Mouse (Mus musculus): Measurements from ENCODE around the gene Ssu2. TPM values are rescaled to one million over a fixed set of nuclear protein-coding genes. Genes with fewer than 3 reads are reported as not detected.

Ssu2 gene
- polyA plus RNA-seq, 1 experiment from 2014 or later, result 4.5 TPM

DNA sequence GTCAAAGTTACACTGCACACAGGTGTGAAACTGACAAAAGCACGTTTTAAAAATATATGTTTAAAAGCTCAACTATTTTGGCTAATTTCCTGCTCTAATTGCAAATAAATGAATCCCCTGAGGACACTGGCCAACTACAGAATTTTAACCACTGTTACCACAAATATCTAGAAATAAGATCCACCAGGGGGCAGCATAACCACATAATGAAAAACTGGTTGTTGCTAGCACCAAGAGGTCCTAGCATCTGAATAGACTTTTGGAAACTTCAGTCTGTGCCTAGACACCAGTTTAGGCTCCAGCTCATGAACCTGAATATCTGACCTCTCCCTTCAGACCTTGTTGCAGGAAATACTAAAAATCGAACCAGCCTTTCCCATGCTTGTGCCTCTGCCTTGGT lies 23.2 kb downstream of the Ssu2 start:
- WGBS, result 46% methylated on average over 2 of the region's 2 CpGs
- Histone ChIP-seq H3K36me3 (ENCODE audit: control insufficient read depth, insufficient read depth, low read length) (no peaks in the 10 kb centered on the region), H3K4me1 (ENCODE audit: control insufficient read depth, insufficient read depth, low read length) (no peaks in the 10 kb centered on the region), H3K27ac (ENCODE audit: low read length) (no peak overlapping the region), H3K9ac (replicated peaks; ENCODE audit: low read depth, low read length) (no peak overlapping the region), H3K27me3 (ENCODE audit: control insufficient read depth, insufficient read depth, low read length) (no peaks in the 10 kb centered on the region), H3K4me2 (replicated peaks; ENCODE audit: low read depth, low read length) (no peak overlapping the region), H3K4me3 (ENCODE audit: low read depth, low read length) (no peak overlapping the region), H3K9me3 (ENCODE audit: control insufficient read depth, low read depth, low read length) (no peaks in the 10 kb centered on the region)
- no peak for ATAC-seq (ENCODE audit: insufficient number of reproducible peaks, insufficient read depth, low FRiP score, low read depth)

DNA sequence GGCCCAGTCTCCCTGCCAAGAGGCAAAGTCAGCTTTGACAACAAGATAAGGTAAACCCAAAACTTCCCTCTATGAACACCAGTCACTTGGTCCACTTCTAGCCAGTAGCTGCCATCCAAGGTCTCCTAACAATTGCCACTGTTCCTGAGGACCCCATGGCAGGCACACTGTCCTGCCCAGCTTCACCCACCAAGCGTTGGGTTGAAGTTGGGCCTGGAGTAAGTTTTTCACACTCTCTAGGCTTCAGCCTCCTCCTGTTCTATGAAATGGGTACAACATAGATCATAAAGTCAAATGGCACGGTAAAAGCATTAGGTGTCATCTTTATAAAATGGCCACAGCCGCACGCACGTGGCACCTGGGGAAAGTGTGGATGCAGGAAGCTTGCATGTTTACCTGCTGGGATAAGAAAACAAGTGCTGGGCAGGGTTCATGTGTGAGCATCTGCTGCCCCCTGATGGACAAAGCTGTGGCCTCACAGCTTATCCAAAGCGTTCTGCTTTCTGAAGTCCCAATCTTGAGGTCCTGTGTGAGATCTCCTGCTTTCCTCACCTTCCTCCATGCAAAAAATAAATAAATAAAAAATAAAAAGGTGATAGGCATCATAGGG lies 25.4 kb downstream of the Ssu2 start:
- Histone ChIP-seq H3K9ac (replicated peaks; ENCODE audit: low read depth, low read length) (no peak overlapping the region), H3K27me3 (ENCODE audit: control insufficient read depth, insufficient read depth, low read length) (no peaks in the 10 kb centered on the region), H3K9me3 (ENCODE audit: control insufficient read depth, low read depth, low read length) (no peaks in the 10 kb centered on the region), H3K4me1 (ENCODE audit: control insufficient read depth, insufficient read depth, low read length) (no peaks in the 10 kb centered on the region), H3K27ac (ENCODE audit: low read length) (no peak overlapping the region), H3K4me3 (ENCODE audit: low read depth, low read length) (no peak overlapping the region), H3K36me3 (ENCODE audit: control insufficient read depth, insufficient read depth, low read length) (no peaks in the 10 kb centered on the region), H3K4me2 (replicated peaks; ENCODE audit: low read depth, low read length) (no peak overlapping the region)
- ATAC-seq (ENCODE audit: insufficient number of reproducible peaks, insufficient read depth, low FRiP score, low read depth), result peak; percentile 49; the same call in 1 of the 2 replicates
- WGBS, result 31% methylated on average over 6 of the region's 6 CpGs

DNA sequence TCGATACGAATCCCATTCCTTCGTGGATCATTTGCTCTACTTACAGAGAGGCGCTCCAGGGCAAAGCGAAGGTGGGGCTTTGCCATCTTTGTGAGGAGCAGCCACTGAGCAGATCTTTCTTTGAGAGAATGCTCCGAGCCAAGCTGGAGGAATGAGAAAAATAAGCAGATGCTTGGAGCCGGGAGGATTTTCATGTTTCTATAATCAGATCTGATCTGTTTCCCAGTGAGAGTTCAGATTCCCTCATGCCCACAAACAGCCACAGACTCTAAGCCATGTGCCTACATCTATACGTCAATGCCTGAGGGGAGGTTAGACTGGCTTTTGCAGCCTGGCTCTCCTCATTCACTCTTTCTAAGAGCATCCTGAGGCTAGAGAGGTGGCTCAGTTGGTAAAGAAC lies 27.1 kb downstream of the Ssu2 start:
- Histone ChIP-seq H3K4me1 (ENCODE audit: control insufficient read depth, insufficient read depth, low read length) (no peaks in the 10 kb centered on the region), H3K4me3 (ENCODE audit: low read depth, low read length) (no peak overlapping the region), H3K27me3 (ENCODE audit: control insufficient read depth, insufficient read depth, low read length) (no peaks in the 10 kb centered on the region), H3K9ac (replicated peaks; ENCODE audit: low read depth, low read length) (no peak overlapping the region), H3K27ac (ENCODE audit: low read length) (no peak overlapping the region), H3K36me3 (ENCODE audit: control insufficient read depth, insufficient read depth, low read length) (no peaks in the 10 kb centered on the region), H3K4me2 (replicated peaks; ENCODE audit: low read depth, low read length) (no peak overlapping the region), H3K9me3 (ENCODE audit: control insufficient read depth, low read depth, low read length) (no peaks in the 10 kb centered on the region)
- no peak for ATAC-seq (ENCODE audit: insufficient number of reproducible peaks, insufficient read depth, low FRiP score, low read depth)
- WGBS, result 80% methylated on average over 8 of the region's 8 CpGs

DNA sequence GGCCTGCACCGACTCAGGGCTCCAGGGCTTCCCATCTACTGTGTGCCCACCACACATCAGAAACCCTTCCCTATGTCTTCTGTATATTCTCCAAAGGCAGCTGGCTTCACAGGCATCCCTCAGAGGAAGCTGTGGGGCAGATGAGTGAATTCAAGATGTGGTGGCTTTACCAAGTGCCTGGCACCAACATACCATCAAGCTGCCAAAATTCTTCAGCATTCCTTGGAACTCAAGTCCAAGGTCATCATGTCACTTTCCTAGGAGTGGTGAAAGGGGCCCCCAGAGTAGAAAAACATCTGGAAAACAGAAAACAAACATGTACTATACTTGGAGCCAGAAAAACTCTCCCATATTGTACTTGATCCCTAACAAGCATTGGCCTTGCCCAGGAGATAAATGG lies 28.5 kb downstream of the Ssu2 start:
- no peak overlapping the region for H3K4me2 ChIP-seq (replicated peaks; ENCODE audit: low read depth, low read length)
- H3K9ac ChIP-seq (replicated peaks; ENCODE audit: low read depth, low read length), result no peak overlapping the region
- no peak overlapping the region for H3K4me3 ChIP-seq (ENCODE audit: low read depth, low read length)
- no peaks in the 10 kb centered on the region for H3K36me3 ChIP-seq (ENCODE audit: control insufficient read depth, insufficient read depth, low read length)
- no peaks in the 10 kb centered on the region for H3K9me3 ChIP-seq (ENCODE audit: control insufficient read depth, low read depth, low read length)
- H3K27ac ChIP-seq (ENCODE audit: low read length), result no peak overlapping the region
- ATAC-seq (ENCODE audit: insufficient number of reproducible peaks, insufficient read depth, low FRiP score, low read depth), result no peak
- H3K4me1 ChIP-seq (ENCODE audit: control insufficient read depth, insufficient read depth, low read length), result no peaks in the 10 kb centered on the region
- H3K27me3 ChIP-seq (ENCODE audit: control insufficient read depth, insufficient read depth, low read length), result no peaks in the 10 kb centered on the region
- 89% methylated on average over 1 of the region's 1 CpGs for WGBS

DNA sequence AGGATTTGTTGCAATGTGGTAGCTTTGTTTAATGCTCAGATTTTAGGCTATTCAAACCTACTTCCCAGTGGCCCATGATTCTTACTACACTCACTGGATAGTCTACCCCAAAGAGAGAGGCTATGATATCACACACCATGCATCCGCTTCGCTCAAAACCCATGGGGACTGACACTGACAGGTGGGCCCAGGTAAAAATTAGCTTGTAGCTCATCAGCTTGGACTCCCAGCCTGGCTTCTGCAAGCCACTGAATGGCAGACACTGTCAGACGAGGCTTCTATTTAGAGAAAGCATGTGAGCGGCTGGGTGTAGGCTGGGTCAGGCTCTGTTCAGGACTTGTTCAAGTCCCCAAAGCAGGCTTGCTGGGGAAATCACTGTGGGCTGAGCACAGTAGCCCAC lies 37.4 kb downstream of the Ssu2 start:
- no peaks in the 10 kb centered on the region for H3K4me1 ChIP-seq (ENCODE audit: control insufficient read depth, insufficient read depth, low read length)
- no peaks in the 10 kb centered on the region for H3K9me3 ChIP-seq (ENCODE audit: control insufficient read depth, low read depth, low read length)
- H3K36me3 ChIP-seq (ENCODE audit: control insufficient read depth, insufficient read depth, low read length), result no peaks in the 10 kb centered on the region
- ATAC-seq (ENCODE audit: insufficient number of reproducible peaks, insufficient read depth, low FRiP score, low read depth), result no peak
- no peaks in the 10 kb centered on the region for H3K27me3 ChIP-seq (ENCODE audit: control insufficient read depth, insufficient read depth, low read length)
- no peak overlapping the region for H3K4me3 ChIP-seq (ENCODE audit: low read depth, low read length)
- WGBS, result 89% methylated on average over 4 of the region's 4 CpGs
- H3K9ac ChIP-seq (replicated peaks; ENCODE audit: low read depth, low read length), result no peak overlapping the region
- no peak overlapping the region for H3K27ac ChIP-seq (ENCODE audit: low read length)
- H3K4me2 ChIP-seq (replicated peaks; ENCODE audit: low read depth, low read length), result no peak overlapping the region

DNA sequence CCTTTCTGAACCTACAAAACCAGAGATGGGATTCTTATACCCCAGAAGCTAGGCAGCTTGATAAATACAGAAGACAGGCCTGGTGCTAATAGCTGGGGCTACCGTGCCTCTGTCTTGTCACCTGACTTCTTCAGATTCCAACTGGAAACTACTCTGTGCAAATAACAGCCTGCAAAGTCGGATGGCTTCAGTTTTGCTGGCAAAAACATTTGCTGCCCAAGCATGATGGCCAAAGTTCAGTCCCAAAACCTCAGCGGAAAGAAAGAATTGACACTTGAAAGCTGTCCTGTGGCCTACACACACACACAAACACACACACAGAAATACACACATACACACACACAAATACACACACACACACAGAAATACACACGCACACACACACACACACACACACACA lies 48.8 kb downstream of the Ssu2 start:
- Histone ChIP-seq H3K4me3 (ENCODE audit: low read depth, low read length) (no peak overlapping the region), H3K36me3 (ENCODE audit: control insufficient read depth, insufficient read depth, low read length) (no peaks in the 10 kb centered on the region), H3K27ac (ENCODE audit: low read length) (no peak overlapping the region), H3K4me1 (ENCODE audit: control insufficient read depth, insufficient read depth, low read length) (no peaks in the 10 kb centered on the region), H3K27me3 (ENCODE audit: control insufficient read depth, insufficient read depth, low read length) (no peaks in the 10 kb centered on the region), H3K9ac (replicated peaks; ENCODE audit: low read depth, low read length) (no peak overlapping the region), H3K9me3 (ENCODE audit: control insufficient read depth, low read depth, low read length) (no peaks in the 10 kb centered on the region), H3K4me2 (replicated peaks; ENCODE audit: low read depth, low read length) (no peak overlapping the region)
- 78% methylated on average over 4 of the region's 4 CpGs for WGBS
- no peak for ATAC-seq (ENCODE audit: insufficient number of reproducible peaks, insufficient read depth, low FRiP score, low read depth)

DNA sequence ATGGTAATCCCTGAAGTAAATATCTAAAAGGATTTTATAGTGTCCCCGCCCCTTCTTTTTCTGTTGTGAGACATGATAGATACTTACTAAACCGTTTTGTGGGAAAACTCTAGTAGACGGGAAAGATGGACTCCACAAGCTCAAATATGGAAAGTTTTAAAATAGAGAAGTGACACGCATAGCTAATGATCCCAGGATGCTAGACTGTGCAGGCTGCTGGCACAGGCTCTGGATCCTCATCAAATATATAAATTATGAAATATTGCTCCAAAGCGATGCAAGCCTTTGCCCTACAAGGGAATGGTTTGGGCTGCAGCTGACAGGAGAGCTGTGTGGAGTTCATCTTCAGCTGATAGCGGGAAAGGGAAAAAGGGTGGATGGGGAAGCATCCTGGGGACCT lies 50.2 kb downstream of the Ssu2 start:
- no peak overlapping the region for H3K4me2 ChIP-seq (replicated peaks; ENCODE audit: low read depth, low read length)
- no peak overlapping the region for H3K27ac ChIP-seq (ENCODE audit: low read length)
- no peaks in the 10 kb centered on the region for H3K9me3 ChIP-seq (ENCODE audit: control insufficient read depth, low read depth, low read length)
- H3K4me3 ChIP-seq (ENCODE audit: low read depth, low read length), result no peak overlapping the region
- H3K4me1 ChIP-seq (ENCODE audit: control insufficient read depth, insufficient read depth, low read length), result no peaks in the 10 kb centered on the region
- ATAC-seq (ENCODE audit: insufficient number of reproducible peaks, insufficient read depth, low FRiP score, low read depth), result no peak
- no peaks in the 10 kb centered on the region for H3K36me3 ChIP-seq (ENCODE audit: control insufficient read depth, insufficient read depth, low read length)
- no peak overlapping the region for H3K9ac ChIP-seq (replicated peaks; ENCODE audit: low read depth, low read length)
- 72% methylated on average over 6 of the region's 6 CpGs for WGBS
- no peaks in the 10 kb centered on the region for H3K27me3 ChIP-seq (ENCODE audit: control insufficient read depth, insufficient read depth, low read length)

DNA sequence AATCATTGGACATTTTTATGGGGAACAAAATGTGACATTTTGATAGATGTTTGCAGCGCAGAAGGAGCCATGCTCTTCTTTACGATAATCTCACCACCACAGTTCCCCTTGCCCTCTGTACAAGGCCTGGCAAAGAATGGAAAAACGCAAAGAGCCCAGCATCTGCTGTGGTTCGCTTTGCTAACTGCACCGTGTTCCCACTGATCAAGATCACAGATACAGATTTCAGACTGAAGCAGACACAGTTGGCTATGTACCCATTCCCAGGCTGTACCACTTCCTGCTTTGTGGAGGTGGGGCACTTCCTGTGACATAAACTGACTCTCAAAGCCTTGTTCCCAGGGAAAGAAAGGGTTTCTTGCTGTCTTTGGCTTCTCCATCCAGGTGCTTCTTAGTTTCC lies 53.9 kb downstream of the Ssu2 start:
- Histone ChIP-seq H3K4me2 (replicated peaks; ENCODE audit: low read depth, low read length) (no peak overlapping the region), H3K27ac (ENCODE audit: low read length) (no peak overlapping the region), H3K36me3 (ENCODE audit: control insufficient read depth, insufficient read depth, low read length) (no peaks in the 10 kb centered on the region), H3K4me1 (ENCODE audit: control insufficient read depth, insufficient read depth, low read length) (no peaks in the 10 kb centered on the region), H3K9me3 (ENCODE audit: control insufficient read depth, low read depth, low read length) (no peaks in the 10 kb centered on the region), H3K4me3 (ENCODE audit: low read depth, low read length) (no peak overlapping the region), H3K27me3 (ENCODE audit: control insufficient read depth, insufficient read depth, low read length) (no peaks in the 10 kb centered on the region), H3K9ac (replicated peaks; ENCODE audit: low read depth, low read length) (no peak overlapping the region)
- 79% methylated on average over 5 of the region's 5 CpGs for WGBS
- ATAC-seq (ENCODE audit: insufficient number of reproducible peaks, insufficient read depth, low FRiP score, low read depth), result no peak

DNA sequence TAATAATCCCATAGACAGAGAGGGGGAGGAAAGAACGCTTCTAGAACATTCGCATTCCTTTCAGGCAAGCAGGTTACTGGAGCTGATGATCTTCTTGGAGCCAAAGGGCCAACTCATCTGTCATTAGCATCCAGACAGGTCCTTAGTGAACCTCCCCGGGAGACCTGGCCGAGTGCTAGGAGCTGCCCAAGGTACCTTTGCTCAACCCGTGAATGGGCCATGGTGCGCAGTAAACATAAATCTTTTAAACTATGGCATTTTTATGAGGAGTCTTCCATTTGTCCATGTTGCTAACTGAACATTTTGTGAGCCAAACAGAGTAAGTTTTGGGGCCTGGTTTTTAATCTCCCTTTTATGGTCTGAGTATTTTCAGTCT lies 56.6 kb downstream of the Ssu2 start:
- Histone ChIP-seq H3K27me3 (ENCODE audit: control insufficient read depth, insufficient read depth, low read length) (no peaks in the 10 kb centered on the region), H3K9me3 (ENCODE audit: control insufficient read depth, low read depth, low read length) (no peaks in the 10 kb centered on the region), H3K4me1 (ENCODE audit: control insufficient read depth, insufficient read depth, low read length) (no peaks in the 10 kb centered on the region), H3K9ac (replicated peaks; ENCODE audit: low read depth, low read length) (no peak overlapping the region), H3K27ac (ENCODE audit: low read length) (no peak overlapping the region), H3K36me3 (ENCODE audit: control insufficient read depth, insufficient read depth, low read length) (no peaks in the 10 kb centered on the region), H3K4me3 (ENCODE audit: low read depth, low read length) (no peak overlapping the region), H3K4me2 (replicated peaks; ENCODE audit: low read depth, low read length) (no peak overlapping the region)
- 48% methylated on average over 6 of the region's 6 CpGs for WGBS
- no peak for ATAC-seq (ENCODE audit: insufficient number of reproducible peaks, insufficient read depth, low FRiP score, low read depth)
